Mouse (Mus musculus): ENCODE measurements around the gene Arrdc5. TPM values are rescaled to one million over a fixed set of nuclear protein-coding genes. Genes with fewer than 3 reads are reported as not detected.

Arrdc5 gene
- total and polyA plus RNA-seq, 3 experiments = not detected

DNA sequence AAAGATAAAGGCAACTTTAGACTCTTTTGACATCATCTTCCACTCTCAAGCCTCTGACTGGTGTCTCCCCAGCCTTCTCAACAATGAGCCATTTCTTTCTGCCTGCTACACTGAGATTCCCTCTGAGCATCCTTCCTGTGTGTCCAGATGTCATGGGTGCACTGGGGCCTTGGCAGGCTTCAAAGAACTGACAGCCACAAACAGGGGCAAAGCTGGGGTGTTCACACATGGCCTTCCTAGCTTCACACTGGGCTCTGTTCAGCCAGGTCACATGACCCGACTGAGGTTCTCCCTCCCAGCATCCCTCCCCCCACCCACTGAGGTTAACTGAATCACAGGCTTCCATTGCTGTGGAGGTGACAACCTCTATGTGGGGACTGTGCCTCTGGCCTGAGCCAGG, 3.9 kb downstream of the Arrdc5 start:
- peaks cover 2 to 4% of the 10 kb centered on the region in 2 experiments; a peak in 3 of 4 replicates for H3K4me1 ChIP-seq (ENCODE audit: control insufficient read depth in 1 of 2, insufficient read depth in 2 of 2, low read length in 2 of 2)
- no peaks in the 10 kb centered on the region for H3K9me3 ChIP-seq (replicated peaks; ENCODE audit: insufficient read depth, low read length)
- no peak for DNase-seq (ENCODE audit: low read depth, low spot score)
- TF ChIP-seq USF2 (IDR thresholded peaks at IDR 0.05; ENCODE audit: borderline replicate concordance in 1 of 2, insufficient read depth in 1 of 2, low read depth in 1 of 2, low read length in 2 of 2) = no peak
- 0 out of 2 replicates have a peak, but pooled peaks have one; percentile 26 for TF ChIP-seq USF1 (IDR thresholded peaks at IDR 0.05; ENCODE audit: low read depth, low read length)
- no peak overlapping the region for H3K9ac ChIP-seq (ENCODE audit: control insufficient read depth, low read depth, low read length, poor library complexity, severe bottlenecking)
- H3K4me3 ChIP-seq (ENCODE audit: control insufficient read depth in 1 of 2, insufficient read depth in 1 of 2, low read depth in 2 of 2, low read length in 2 of 2) = no peak overlapping the region
- no peaks in the 10 kb centered on the region for H3K27me3 ChIP-seq (ENCODE audit: control insufficient read depth in 1 of 2, insufficient read depth in 2 of 2, low read length in 2 of 2)
- peaks cover 0 to 3% of the 10 kb centered on the region in 2 experiments; a peak in 1 of 4 replicates for H3K36me3 ChIP-seq (ENCODE audit: control insufficient read depth in 1 of 2, insufficient read depth in 2 of 2, low read length in 2 of 2)
- H3K27ac ChIP-seq (ENCODE audit: control insufficient read depth, low read depth, low read length) = no peak overlapping the region
- H3K79me2 ChIP-seq (ENCODE audit: control insufficient read depth, insufficient read depth, low read length, poor library complexity) = no peaks in the 10 kb centered on the region; the same call in 1 of the 2 replicates

- Histone ChIP-seq H3K9ac (ENCODE audit: control insufficient read depth, low read depth, low read length, poor library complexity, severe bottlenecking) (no peak overlapping the region), H3K36me3 (ENCODE audit: control insufficient read depth in 1 of 2, insufficient read depth in 2 of 2, low read length in 2 of 2) (peaks cover 0 to 3% of the 10 kb centered on the region in 2 experiments; a peak in 2 of 4 replicates), H3K27ac (ENCODE audit: control insufficient read depth, low read depth, low read length) (no peak overlapping the region), H3K79me2 (ENCODE audit: control insufficient read depth, insufficient read depth, low read length, poor library complexity) (no peaks in the 10 kb centered on the region; the same call in 1 of the 2 replicates), H3K4me1 (ENCODE audit: control insufficient read depth in 1 of 2, insufficient read depth in 2 of 2, low read length in 2 of 2) (peaks cover 2 to 9% of the 10 kb centered on the region in 2 experiments; a peak in 3 of 4 replicates), H3K27me3 (ENCODE audit: control insufficient read depth in 1 of 2, insufficient read depth in 2 of 2, low read length in 2 of 2) (no peaks in the 10 kb centered on the region), H3K4me3 (ENCODE audit: control insufficient read depth in 1 of 2, insufficient read depth in 1 of 2, low read depth in 2 of 2, low read length in 2 of 2) (no peak overlapping the region), H3K9me3 (replicated peaks; ENCODE audit: insufficient read depth, low read length) (no peaks in the 10 kb centered on the region)
- no peak for DNase-seq (ENCODE audit: low read depth, low spot score)
- TF ChIP-seq USF1 (IDR thresholded peaks at IDR 0.05; ENCODE audit: low read depth, low read length) (no peak), JUND (IDR thresholded peaks at IDR 0.05; ENCODE audit: low read depth, low read length) (no peak), SMC3 (IDR thresholded peaks at IDR 0.05; ENCODE audit: low read depth, low read length) (no peak)
Observed at GRCm38 (mm10) chr17:56294241-56294640, 5.8 kb downstream of the Arrdc5 start.

GRCm38 (mm10) chr17:56293291-56293690, 6.8 kb downstream of the Arrdc5 start:
- no peak overlapping the region for H3K4me3 ChIP-seq (ENCODE audit: control insufficient read depth in 1 of 2, insufficient read depth in 1 of 2, low read depth in 2 of 2, low read length in 2 of 2)

GRCm38 (mm10) chr17:56292531-56293222, 7.4 kb downstream of the Arrdc5 start, which contains the start of gene Plin3:
Gene Plin3, minus strand, starts transcription at chr17:56292873.
- Histone ChIP-seq H3K4me1 (ENCODE audit: control insufficient read depth in 1 of 2, insufficient read depth in 2 of 2, low read length in 2 of 2) (peaks cover 6 to 24% of the 10 kb centered on the region in 2 experiments; a peak in 3 of 4 replicates), H3K79me2 (ENCODE audit: control insufficient read depth, insufficient read depth, low read length, poor library complexity) (no peaks in the 10 kb centered on the region; the same call in 1 of the 2 replicates), H3K27ac (ENCODE audit: control insufficient read depth, low read depth, low read length) (peak within 1 kb of the TSS; percentile 88), H3K27me3 (ENCODE audit: control insufficient read depth in 1 of 2, insufficient read depth in 2 of 2, low read length in 2 of 2) (no peaks in the 10 kb centered on the region), H3K9ac (ENCODE audit: control insufficient read depth, low read depth, low read length, poor library complexity, severe bottlenecking) (peak within 1 kb of the TSS; percentile 80), H3K36me3 (ENCODE audit: control insufficient read depth in 1 of 2, insufficient read depth in 2 of 2, low read length in 2 of 2) (peaks cover 0 to 16% of the 10 kb centered on the region in 2 experiments; a peak in 2 of 4 replicates), H3K9me3 (replicated peaks; ENCODE audit: insufficient read depth, low read length) (no peaks in the 10 kb centered on the region), H3K4me3 (ENCODE audit: control insufficient read depth in 1 of 2, insufficient read depth in 1 of 2, low read depth in 2 of 2, low read length in 2 of 2) (no peak within 1 kb of the TSS; a peak in 1 of 4 replicates)
- no peak for DNase-seq (ENCODE audit: low read depth, low spot score)
- no peak for TF ChIP-seq JUND (IDR thresholded peaks at IDR 0.05; ENCODE audit: low read depth, low read length)
- TF ChIP-seq E2F4 (IDR thresholded peaks at IDR 0.05; ENCODE audit: borderline replicate concordance, low read depth, low read length) = no peak
- TF ChIP-seq ZKSCAN1 (IDR thresholded peaks at IDR 0.05; ENCODE audit: low read depth, low read length) = no peak
- no peak for TF ChIP-seq RAD21 (IDR thresholded peaks at IDR 0.05; ENCODE audit: low read depth, low read length)
- TF ChIP-seq CTCF (IDR thresholded peaks at IDR 0.05 in 2 of 3, conservative IDR thresholded peaks at IDR 0.05 in 1 of 3; ENCODE audit: control insufficient read depth in 1 of 3, insufficient read depth in 1 of 3, low read depth in 2 of 3, low read length in 3 of 3, poor library complexity in 1 of 3, severe bottlenecking in 1 of 3) = no peak
- no peak for TF ChIP-seq ELF1 (IDR thresholded peaks at IDR 0.05; ENCODE audit: low read depth, low read length)
- no peak for TF ChIP-seq BHLHE40 (IDR thresholded peaks at IDR 0.05; ENCODE audit: borderline replicate concordance, low read depth, low read length)
- no peak for TF ChIP-seq RCOR1 (IDR thresholded peaks at IDR 0.05; ENCODE audit: low read depth, low read length)
- no peak for TF ChIP-seq HCFC1 (IDR thresholded peaks at IDR 0.05; ENCODE audit: low read depth, low read length)

More at GRCm38 (mm10) chr17:56293291-56293690, 6.8 kb downstream of the Arrdc5 start:
- no peak overlapping the region for H3K9ac ChIP-seq (ENCODE audit: control insufficient read depth, low read depth, low read length, poor library complexity, severe bottlenecking)
- H3K27me3 ChIP-seq (ENCODE audit: control insufficient read depth in 1 of 2, insufficient read depth in 2 of 2, low read length in 2 of 2) = no peaks in the 10 kb centered on the region
- TF ChIP-seq CTCF (IDR thresholded peaks at IDR 0.05 in 2 of 3, conservative IDR thresholded peaks at IDR 0.05 in 1 of 3; ENCODE audit: control insufficient read depth in 1 of 3, insufficient read depth in 1 of 3, low read depth in 2 of 3, low read length in 3 of 3, poor library complexity in 1 of 3, severe bottlenecking in 1 of 3) = no peak
- H3K4me1 ChIP-seq (ENCODE audit: control insufficient read depth in 1 of 2, insufficient read depth in 2 of 2, low read length in 2 of 2) = peaks cover 6 to 18% of the 10 kb centered on the region in 2 experiments; a peak in 3 of 4 replicates
- H3K27ac ChIP-seq (ENCODE audit: control insufficient read depth, low read depth, low read length) = no peak overlapping the region
- peaks cover 0 to 10% of the 10 kb centered on the region in 2 experiments; a peak in 2 of 4 replicates for H3K36me3 ChIP-seq (ENCODE audit: control insufficient read depth in 1 of 2, insufficient read depth in 2 of 2, low read length in 2 of 2)
- DNase-seq (ENCODE audit: low read depth, low spot score) = no peak
- H3K79me2 ChIP-seq (ENCODE audit: control insufficient read depth, insufficient read depth, low read length, poor library complexity) = no peaks in the 10 kb centered on the region; the same call in 1 of the 2 replicates
- H3K9me3 ChIP-seq (replicated peaks; ENCODE audit: insufficient read depth, low read length) = no peaks in the 10 kb centered on the region

Data from MEL (cell line).